Mouse (Mus musculus): ENCODE data around the gene Dpp9. TPM values are rescaled to one million over a fixed set of nuclear protein-coding genes. Genes with fewer than 3 reads are reported as not detected.

Gene Dpp9
- total RNA-seq, 2 experiments from 2014 or later, result 30.0 to 30.5 TPM

DNA sequence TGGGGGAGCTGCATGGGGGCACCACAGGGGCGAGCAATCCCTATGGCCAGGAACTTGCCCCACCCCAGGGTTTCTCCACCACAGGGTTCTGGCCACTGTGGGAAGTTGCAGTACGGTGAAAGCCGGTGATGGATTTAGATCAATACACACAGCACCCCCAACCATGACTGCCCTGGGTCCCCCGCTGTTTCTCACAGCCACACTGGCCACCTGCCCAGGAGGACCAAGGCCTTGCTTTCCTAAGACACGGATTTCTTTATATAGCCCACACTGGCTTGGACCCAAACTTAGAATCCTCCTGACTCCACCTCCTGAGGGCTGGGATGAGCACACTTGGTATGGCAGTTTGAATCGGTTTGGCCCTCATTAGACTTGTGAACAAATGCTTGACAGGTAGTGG, 27.4 kb downstream of the Dpp9 start:
- DNase-seq (ENCODE audit: low spot score in 2 of 2), result no peak

DNA sequence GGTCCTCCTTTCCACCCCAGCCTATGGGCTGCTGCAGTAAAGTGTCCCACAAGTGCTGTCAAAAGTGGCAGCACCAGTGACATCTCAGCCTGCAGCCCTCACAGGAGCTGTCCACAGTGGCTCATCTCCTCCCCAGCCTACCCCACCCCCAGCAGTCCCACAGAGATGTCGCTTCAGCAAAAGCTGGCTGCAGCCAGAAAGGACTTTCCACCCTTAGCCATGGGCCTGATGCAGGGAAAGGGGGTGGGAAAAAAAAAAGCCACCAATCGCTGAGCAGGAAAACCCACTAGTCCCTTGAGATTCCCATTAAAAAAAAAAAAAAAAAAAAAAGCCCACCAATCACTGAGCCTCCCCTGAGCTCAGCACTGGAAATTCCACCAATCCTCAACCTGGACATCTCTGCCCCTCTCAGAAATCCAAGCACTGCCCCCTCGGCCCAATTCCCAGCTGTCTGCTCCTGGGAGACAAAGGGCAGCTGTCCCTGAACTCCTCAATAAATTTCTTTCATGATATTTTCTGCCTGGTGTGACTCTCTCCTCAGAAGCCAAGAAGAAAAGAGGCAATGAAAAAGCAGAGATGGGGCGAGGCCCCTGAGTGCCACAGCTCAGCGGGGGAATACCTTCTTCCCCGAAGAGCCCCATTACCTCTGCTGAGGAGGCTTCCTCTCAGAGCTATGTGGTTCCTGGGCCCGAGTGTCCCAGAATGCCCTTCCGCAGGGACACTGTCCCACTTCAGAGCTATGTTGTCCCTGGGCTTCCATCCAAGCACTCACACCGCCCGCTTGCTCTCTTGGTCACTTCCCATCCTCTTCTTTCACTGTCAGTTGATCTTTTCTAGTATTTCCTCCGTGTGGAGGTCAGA, 33.2 kb downstream of the Dpp9 start:
- DNase-seq (ENCODE audit: low spot score in 2 of 2), result peak in 1 of 2 experiments; percentile 51

DNA sequence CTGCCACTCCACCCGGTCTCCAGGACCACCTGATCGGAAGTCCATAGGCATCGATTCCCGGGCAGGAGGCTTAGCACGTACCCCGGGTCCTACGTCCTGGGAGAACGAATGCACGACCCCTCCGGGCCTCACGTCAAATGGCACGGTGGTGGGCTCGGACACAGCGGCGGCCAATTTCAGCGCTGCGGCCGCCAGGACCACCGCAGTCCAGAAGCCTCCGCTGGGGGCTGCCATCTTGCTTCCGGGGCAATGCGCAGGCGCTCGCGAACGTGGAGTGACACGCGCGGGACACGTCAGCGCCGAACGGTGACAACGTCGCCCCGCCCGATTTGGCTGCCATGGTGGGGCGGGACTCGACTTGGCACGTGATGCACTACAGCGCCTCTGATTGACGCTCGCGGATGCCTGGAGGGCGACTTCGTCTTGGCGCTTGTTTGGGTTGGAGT, 35.0 kb downstream of the Dpp9 start, which contains the start of gene Mydgf:
TSS of gene Mydgf (minus strand) at position 263 of the 446 bp plus-strand sequence.
- DNase-seq (ENCODE audit: low spot score in 2 of 2), result peak; percentile 96

DNA sequence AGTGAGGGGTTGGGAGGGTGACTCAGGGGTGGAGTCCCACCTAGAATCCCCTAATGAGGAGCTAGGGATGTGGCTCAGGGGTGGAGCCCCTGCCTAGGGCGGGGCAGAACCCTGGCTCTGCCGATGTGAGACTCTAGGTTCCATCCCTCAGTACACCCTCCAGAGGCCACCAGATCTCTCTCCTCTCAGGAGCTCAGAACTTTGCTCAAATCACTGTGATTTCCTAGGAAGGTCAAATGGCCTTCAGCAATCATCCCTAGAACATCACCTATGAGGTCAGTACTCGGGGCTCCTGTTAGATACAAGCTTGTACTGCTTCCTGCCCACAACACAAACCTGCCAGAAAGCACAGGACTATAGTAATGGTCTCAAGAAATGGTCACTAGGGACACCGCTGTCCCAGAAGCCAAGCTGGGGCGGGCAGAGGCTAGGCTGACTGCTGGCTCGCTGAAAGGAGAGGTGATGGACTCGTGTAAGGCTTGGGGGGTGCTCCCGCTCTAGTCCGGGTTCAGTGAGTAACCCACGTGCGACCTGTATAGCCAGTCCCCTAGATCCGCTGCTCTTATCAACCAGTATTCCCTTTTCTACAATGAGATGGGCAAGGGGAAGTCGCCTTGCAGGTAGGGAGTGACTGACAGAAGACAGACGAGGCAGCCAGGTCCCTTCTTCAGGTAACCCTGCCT, 35.6 kb downstream of the Dpp9 start:
- DNase-seq (ENCODE audit: low spot score in 2 of 2), result no peak

DNA sequence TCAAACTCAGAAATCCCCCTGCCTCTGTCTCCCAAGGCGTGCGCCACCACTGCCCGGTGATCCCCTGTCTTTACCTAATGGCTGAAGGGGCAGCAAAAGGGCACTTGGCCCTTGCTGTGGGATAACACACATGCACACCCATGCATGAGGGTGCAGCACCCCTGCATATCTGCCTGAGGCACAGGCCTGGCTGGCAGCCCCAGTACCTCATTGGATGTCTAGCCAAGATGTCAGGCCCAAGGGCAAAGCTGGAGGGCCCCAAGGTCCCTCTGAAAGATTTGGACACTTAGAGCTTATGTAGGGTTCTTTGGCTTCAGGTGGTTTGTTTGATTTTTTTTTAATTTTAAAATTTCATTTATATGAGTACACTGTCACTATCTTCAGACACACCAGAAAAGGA, 43.3 kb downstream of the Dpp9 start:
- no peak for DNase-seq (ENCODE audit: low spot score in 2 of 2)

DNA sequence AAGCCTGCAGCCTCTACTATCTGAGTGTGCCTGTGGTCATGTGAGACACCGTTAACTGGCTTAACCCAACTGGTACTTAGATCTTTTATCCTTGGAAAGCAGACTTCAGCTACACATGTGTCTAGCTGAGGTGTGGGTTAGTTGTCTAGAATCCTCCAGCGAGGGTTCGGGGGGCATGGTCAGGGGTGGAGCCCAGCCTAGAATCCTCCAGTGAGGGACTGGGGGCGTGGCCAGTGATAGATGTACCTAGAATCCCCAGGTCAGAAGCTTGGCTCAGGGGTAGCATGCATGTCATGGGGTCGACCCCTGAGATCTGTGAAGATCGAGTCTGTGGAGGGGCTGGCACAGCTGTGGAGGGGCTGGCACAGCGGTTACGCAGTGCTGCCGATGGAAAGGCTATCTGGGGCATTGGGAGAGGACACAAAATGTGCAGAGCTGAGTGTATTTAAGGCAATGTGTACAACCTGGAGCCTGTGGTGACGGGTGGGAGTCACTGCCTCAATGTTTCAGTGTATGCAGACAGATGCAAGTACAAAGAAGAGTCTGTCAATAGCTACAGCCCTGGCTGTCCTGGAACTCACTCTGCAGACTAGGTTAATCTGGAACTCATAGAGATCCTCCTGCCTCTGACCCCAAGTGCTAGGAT, 45.2 kb downstream of the Dpp9 start:
- no peak for DNase-seq (ENCODE audit: low spot score in 2 of 2)

DNA sequence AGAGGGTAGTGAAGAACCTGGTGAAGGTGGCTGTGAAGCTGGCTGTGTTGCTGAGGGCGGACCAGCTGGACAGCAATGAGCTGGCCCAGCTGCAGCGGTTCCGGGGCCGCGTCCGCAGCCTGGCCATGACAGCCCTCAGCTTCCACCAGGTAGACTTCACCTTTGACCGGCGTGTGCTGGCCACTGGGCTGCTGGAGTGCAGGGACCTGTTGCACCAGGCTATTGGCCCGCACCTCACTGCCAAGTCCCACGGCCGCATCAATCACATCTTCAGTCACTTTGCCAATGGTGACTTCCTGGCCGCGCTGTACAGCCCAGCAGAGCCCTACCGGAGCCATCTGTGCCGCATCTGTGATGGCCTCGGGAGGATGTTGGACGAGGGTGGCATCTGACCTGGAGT, 46.8 kb downstream of the Dpp9 start:
- DNase-seq (ENCODE audit: low spot score in 2 of 2), result no peak

DNA sequence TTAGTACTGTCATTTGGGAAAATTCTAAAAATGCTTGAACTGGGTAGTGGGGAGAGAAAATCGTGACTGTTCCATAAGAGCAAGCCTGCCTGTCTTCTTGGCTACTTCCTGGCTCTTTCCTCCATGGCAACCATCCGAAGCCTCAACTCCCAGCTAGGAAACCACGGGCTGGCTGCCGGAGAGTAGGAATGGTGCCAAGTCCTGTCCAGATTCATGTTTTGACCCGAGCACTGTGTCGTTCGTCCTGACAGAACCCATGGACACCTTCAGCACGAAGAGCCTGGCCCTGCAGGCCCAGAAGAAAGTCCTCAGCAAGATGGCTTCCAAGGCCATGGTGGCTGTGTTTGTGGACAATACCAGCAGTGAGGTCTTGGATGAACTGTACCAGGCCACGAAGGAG, 47.2 kb downstream of the Dpp9 start:
- no peak for DNase-seq (ENCODE audit: low spot score in 2 of 2)

DNA sequence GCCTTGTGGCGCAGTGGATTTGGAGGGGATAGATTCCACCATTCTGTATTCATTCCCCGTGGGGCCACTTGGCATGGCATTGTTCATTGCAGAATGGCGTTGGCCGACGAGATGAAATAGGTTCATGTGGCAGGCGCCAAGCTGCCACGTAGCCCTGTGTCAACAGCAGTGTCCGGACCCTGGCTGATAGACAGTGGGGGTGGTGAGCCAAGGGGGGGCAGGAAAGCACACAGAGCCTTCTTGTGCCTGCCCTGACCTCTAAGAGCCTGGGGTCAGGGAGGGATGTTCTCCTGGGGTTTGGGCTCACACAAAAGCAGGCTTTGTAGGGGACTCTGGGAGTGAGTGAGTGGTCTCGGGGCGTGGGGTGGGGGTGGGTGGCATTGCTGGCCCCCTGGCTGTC, 48.1 kb downstream of the Dpp9 start:
- DNase-seq (ENCODE audit: low spot score in 2 of 2), result no peak

DNA sequence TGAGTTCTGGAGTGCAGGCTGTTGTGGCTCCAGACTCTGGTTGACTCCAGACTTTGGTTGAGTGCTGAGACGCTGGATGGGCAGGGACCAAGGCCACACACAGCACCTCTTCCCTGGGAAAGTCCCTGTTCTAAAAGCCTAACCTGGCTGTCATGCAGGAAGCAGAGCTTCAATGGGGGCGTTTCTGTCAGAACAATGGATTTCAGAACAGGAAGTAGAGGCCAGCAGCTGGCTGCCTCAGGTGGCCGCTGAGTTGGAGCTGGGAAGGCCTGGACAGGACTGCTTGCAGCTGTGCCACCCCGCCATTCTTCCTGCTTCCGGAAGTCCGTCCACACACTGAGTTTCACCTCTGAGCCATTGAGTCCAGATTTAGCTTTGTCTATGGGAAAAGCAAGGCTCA, 48.9 kb downstream of the Dpp9 start:
- DNase-seq (ENCODE audit: low spot score in 2 of 2), result no peak

DNA sequence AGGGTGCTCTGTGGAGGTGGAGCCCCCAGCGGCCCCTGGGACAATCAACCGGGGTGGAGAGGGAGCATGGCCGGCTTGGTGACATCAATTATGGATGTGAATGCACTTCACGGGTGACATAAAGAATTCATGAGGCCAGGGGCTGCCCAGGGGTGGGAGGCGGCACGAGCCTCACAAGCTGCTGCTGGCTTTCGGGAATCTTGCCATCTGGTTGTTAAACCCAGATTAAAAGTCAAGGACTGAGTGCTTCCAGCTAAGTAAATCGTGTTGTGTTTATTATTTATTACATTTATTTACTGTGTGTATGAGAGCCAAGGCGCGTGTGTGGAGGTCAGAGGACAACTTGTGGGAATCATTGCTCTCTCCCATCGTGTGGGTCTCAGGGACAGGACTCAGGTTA, 53.0 kb downstream of the Dpp9 start:
- no peak for DNase-seq (ENCODE audit: low spot score in 2 of 2)

DNA sequence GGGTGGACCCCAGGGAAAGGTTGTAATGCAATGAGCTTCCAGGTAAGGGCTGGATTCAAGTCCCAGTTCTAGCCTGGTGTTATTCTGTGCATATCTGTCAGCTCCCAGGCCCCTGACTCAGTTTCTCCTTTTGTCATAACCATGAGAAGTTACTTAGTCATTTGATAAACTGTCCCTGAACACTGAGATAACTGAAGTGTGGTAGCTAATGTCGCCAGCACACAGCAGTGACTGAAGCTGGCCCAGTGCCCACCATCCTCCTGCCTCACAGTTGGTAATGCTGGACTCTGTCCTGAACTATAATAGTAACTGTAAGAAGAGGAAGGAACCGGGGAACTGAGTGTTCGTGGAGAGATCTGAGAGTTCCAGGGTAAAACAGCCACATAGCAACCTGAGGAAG, 54.2 kb downstream of the Dpp9 start:
- no peak for DNase-seq (ENCODE audit: low spot score in 2 of 2)

DNA sequence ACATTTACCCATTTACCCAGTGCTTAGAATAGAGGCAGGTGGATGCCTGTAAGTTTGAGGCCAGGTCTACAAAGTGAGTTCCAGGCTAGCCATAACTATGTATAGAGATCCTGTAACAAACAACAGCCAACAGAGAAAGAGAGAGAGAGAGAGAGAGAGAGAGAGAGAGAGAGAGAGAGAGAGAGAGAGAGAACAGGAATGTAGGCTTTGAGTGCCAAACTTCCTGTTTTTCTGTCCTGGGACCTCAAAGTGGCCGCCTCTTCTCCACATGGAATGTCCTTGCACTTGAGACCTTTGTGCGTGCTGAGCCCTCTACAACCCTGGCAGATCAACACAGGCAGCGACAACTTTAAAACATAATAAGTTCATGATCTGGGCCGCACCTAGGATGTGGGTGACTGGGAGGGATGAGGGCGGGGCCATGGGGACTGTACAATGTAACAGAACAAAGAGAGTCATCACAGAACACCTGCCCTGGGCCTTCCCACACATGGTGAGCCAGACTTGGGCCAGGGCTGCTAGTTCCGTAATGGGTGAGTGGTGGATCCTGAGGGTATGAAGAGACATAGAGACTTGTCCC, 55.1 kb downstream of the Dpp9 start:
- no peak for DNase-seq (ENCODE audit: low spot score in 2 of 2)

DNA sequence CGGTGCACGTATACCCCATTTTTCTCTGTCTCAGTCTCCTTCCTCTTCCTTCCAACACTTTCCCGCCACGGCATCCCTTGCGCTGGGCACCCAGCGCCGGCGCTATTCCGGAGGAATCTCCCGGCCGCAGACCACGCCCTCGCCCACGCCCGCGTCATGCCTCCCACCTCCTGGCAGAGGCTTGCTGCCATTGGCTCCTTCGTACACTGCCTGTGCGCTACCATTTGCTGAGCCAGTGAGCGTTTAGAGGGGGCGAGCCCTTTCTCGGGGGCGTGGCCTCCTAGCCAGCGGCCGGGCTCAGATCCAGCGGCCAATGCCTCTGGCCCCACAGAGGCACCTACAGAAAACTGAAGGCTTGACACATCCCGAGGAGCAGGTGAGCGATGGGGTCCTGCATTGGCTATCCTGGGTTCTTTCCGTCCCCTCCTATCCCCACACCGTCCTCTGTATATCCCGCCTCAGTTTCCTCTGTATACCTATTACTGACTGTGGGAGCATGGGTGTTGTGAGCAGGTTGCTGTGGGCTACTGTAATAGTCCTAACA, 56.4 kb downstream of the Dpp9 start, which contains the start of gene Tnfaip8l1:
TSS of gene Tnfaip8l1 (plus strand) at position 247 of the 544 bp plus-strand sequence.
- peak; percentile 87 to 93 for DNase-seq (ENCODE audit: low spot score in 2 of 2)

DNA sequence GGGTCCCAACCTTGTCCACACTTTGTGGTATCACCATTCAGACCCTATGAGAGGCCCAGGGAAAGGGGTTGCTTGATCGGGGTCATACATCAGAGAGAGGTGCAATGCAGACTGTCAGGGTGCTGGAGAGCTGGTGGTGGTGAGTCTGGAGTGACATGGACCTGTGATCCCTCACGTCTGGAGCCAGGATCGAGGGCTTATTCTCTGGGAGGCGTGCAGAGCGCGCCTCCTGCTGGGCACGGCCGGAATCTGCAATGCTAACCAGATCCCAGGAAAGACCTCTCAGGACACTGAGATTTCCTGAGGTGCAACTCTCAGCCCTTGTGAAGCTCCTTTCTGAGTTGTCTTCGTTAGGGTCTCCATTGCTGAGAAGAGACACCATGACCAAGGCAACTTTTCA, 59.0 kb downstream of the Dpp9 start:
- DNase-seq (ENCODE audit: low spot score in 2 of 2), result peak; percentile 51 to 57

DNA sequence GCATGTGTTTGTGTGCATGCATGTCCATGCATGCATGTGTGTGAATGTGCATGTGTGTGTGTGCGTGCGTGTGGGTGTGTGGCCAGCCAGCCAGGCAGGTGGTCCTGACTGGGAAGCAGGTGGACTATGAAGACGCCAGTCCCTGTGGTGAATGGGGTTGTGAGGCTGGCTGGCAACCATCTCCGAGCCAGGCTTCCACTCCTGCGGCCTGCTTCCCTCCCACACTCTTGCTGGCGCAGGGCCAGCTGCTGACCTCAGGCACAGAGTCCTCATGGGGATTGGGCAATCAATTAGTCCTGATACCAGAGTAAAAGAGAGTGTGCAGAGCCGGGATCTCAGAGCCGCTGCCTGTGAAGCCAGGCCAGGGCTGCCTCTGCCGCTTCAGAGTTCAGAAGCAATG, 65.1 kb downstream of the Dpp9 start:
- peak in 1 of 2 experiments; percentile 46 for DNase-seq (ENCODE audit: low spot score in 2 of 2)

DNA sequence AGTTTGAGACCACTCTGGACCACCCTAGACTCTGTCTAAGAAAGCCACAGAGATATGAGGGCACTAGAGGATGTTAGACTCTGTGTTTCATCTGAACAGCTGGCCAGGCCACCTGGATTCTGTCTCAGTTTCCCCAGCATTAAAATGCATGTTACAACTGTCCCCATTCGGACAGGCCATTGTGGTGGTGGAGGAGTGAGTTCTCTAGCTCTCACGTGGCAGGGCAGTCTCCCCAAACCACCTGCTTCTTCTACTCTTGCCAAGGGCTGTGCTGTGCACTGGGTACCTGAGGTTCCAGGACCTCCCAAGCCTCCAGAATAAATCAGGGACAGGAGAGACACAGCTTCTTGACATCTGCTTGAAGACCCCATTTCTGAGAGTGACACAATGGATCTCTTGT, 68.8 kb downstream of the Dpp9 start:
- no peak for DNase-seq (ENCODE audit: low spot score in 2 of 2)

DNA sequence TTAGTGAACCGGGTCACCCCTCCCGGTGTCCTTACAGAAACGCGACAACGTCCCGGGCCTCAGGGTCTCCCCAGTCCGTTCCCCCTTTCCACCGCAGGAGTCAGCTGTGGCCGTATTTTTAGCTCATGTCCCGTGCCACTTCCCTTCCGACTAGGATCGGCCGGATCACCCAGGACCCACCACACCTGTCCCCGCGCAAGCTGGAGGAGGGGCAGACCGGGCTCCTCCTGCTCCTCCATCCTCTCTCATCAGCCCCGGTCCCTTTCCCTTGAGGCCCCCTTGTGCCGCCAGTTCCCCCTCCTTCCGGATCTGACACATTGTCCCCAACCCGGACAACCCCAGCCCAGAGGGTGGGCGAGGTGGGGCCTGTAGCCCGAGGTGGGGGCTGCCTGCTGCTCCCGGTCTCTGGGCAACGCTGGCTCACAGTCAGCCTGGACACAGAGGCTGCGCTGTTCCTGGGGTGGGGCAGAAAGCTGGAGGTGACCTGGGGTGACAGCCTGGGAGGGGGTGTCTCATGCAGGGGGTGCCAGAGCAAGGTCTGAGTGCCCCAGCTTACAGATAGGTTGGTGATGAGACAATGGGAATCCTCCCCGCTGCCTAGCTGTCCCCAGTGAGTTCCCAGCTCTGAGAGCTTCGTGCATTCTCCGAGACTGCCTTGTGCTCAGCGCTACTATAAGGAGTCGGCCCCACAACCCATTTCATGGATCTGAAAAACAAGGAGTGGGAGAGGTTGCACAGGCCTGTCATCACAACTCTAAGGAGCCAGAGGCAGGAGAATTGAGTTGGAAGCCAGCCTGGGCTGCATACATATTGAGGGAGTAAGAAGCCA, 69.7 kb downstream of the Dpp9 start:
- DNase-seq (ENCODE audit: low spot score in 2 of 2), result no peak

DNA sequence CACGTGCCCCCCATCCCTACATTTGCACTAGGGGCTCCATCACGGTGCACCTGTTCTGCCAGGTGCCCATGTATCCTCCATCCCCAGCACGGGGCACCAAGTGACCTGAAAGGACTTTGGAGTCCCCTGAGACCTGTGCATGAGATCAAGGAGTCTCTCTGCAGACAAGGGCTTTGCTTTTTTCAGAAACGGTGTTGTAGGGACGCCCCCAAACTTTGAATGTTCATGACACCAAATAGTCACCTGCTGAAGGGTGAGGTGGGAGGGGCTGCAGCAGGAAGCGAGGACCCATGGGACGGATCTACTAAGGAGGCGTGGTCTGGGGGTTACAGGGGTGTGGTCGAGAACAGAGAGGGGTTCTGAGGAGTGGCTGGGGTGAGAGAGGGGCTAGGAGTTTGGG, 70.4 kb downstream of the Dpp9 start:
- DNase-seq (ENCODE audit: low spot score in 2 of 2), result no peak

DNA sequence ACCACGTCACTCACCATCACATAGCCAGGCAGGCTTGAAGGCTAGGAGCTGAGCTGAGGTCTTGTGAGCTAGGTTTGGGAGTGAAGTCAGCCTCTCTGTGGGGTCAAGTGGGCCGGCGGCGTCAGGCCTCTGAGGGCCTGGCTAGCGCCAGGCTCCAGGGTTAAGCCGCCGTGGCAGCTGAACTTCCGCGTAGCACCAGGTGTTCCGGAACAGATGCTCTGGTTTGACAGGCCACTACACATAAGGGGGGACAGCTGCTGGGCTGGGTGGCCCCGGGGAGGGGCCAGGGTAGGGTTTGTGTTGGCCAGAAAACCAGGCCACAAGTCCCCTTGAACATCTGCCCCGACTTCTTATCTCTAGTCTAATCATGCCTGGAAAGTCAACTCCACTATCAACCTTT, 71.3 kb downstream of the Dpp9 start:
- DNase-seq (ENCODE audit: low spot score in 2 of 2), result no peak

Measured in gastrocnemius, postnatal 4 days (tissue).